In genomic region chr10:95501033-95501432, GRCm38 (mm10) we compare ENCODE assay signal across 7 mouse cellular contexts. TPM values are rescaled to one million over a fixed set of nuclear protein-coding genes. Genes with fewer than 3 reads are reported as not detected.
DNase-seq lines count a peak whose midpoint lies in the region; ATAC-seq and TF ChIP-seq lines count a peak whose summit lies in the region.

No protein-coding gene starts in this region.

- peak overlapping the region; percentile 83; the same call in 1 of the 2 replicates for H3K27ac ChIP-seq in lung, embryonic 15.5 days
- H3K27ac ChIP-seq in embryonic facial prominence, embryonic 10.5 days (replicated peaks), result peak overlapping the region; percentile 96
- peak overlapping the region; percentile 95 for H3K27ac ChIP-seq in limb, embryonic 10.5 days
- peak overlapping the region; percentile 72; the same call in 1 of the 2 replicates for H3K27ac ChIP-seq in small intestine, adult 2 months (ENCODE audit: insufficient read depth, low read depth, low read length)

- no peak for TF ChIP-seq POLR2A in small intestine, adult 2 months (IDR thresholded peaks at IDR 0.05; ENCODE audit: low read depth, low read length)

- H3K4me2 ChIP-seq in lung, embryonic 15.5 days, result peak overlapping the region; percentile 59

- H3K4me1 ChIP-seq in lung, embryonic 15.5 days, result peaks cover 9% of the 10 kb centered on the region
- peaks cover 12% of the 10 kb centered on the region for H3K4me1 ChIP-seq in embryonic facial prominence, embryonic 10.5 days
- peaks cover 11% of the 10 kb centered on the region for H3K4me1 ChIP-seq in limb, embryonic 10.5 days
- H3K4me1 ChIP-seq in small intestine, adult 2 months (ENCODE audit: control insufficient read depth, insufficient read depth, insufficient read length, low read length), result no peaks in the 10 kb centered on the region

- no peak for ATAC-seq in lung, embryonic 15.5 days (ENCODE audit: borderline replicate concordance, extremely low read depth, low FRiP score, low TSS enrichment)

- peak overlapping the region; percentile 76 for H3K9ac ChIP-seq in lung, embryonic 15.5 days

- H3K27me3 ChIP-seq in lung, embryonic 15.5 days, result no peaks in the 10 kb centered on the region
- no peaks in the 10 kb centered on the region for H3K27me3 ChIP-seq in embryonic facial prominence, embryonic 10.5 days (replicated peaks; ENCODE audit: low read depth, poor library complexity, severe bottlenecking)
- H3K27me3 ChIP-seq in limb, embryonic 10.5 days (ENCODE audit: low read depth, poor library complexity, severe bottlenecking), result no peaks in the 10 kb centered on the region
- H3K27me3 ChIP-seq in small intestine, adult 2 months (ENCODE audit: control insufficient read depth, insufficient read depth, low read length), result no peaks in the 10 kb centered on the region

- no peaks in the 10 kb centered on the region for H3K9me3 ChIP-seq in lung, embryonic 15.5 days
- no peaks in the 10 kb centered on the region for H3K9me3 ChIP-seq in embryonic facial prominence, embryonic 10.5 days
- no peaks in the 10 kb centered on the region for H3K9me3 ChIP-seq in limb, embryonic 10.5 days (replicated peaks)

- DNase-seq in lung, postnatal 10 days, result no peak
- no peak for DNase-seq in embryonic facial prominence, embryonic 10.5 days (ENCODE audit: low spot score)
- DNase-seq in limb, embryonic 10.5 days (ENCODE audit: low spot score), result no peak
- no peak for DNase-seq in right cerebral cortex, postnatal 25 days
- no peak for DNase-seq in urinary bladder, adult 18-20 months (ENCODE audit: low spot score in 2 of 2)

- H3K36me3 ChIP-seq in lung, embryonic 15.5 days, result peaks cover 13% of the 10 kb centered on the region; the same call in 1 of the 2 replicates
- peaks cover 31% of the 10 kb centered on the region for H3K36me3 ChIP-seq in embryonic facial prominence, embryonic 10.5 days (replicated peaks)
- peaks cover 33% of the 10 kb centered on the region for H3K36me3 ChIP-seq in limb, embryonic 10.5 days
- peaks cover 9% of the 10 kb centered on the region for H3K36me3 ChIP-seq in small intestine, adult 2 months (ENCODE audit: control insufficient read depth, insufficient read depth, low read length)

- no peak for TF ChIP-seq CTCF in small intestine, adult 2 months (IDR thresholded peaks at IDR 0.05; ENCODE audit: extremely low read depth, insufficient read length, insufficient replicate concordance, low read depth, low read length)

- peak overlapping the region; percentile 74 for H3K4me3 ChIP-seq in lung, embryonic 15.5 days
- peak overlapping the region; percentile 90 for H3K4me3 ChIP-seq in embryonic facial prominence, embryonic 10.5 days
- peak overlapping the region; percentile 82 for H3K4me3 ChIP-seq in limb, embryonic 10.5 days
- peak overlapping the region; percentile 76 for H3K4me3 ChIP-seq in small intestine, adult 2 months (ENCODE audit: low read depth, low read length)

- WGBS in lung, embryonic 15.5 days, result 3% methylated on average over 7 of the region's 7 CpGs
- 3% methylated on average over 7 of the region's 7 CpGs for WGBS in embryonic facial prominence, embryonic 10.5 days
- WGBS in limb, embryonic 10.5 days, result 2% methylated on average over 7 of the region's 7 CpGs
- 1% methylated on average over 7 of the region's 7 CpGs for WGBS in small intestine, adult 2 months

RNA-seq across cellular contexts. Expression of gene Mrpl42, which starts 0.7 kb away (rescaled TPM):
- polyA plus RNA-seq in lung, embryonic 15.5 days (2015; fragmentation: Nextera tagmentation; extraction: Ambion mirVana), result 304 and 322 TPM in 2 replicates
- 364 and 380 TPM in 2 replicates for polyA plus RNA-seq in embryonic facial prominence, embryonic 10.5 days (2016; fragmentation: Nextera tagmentation; extraction: Ambion mirVana)
- polyA plus RNA-seq in limb, embryonic 10.5 days (2016; fragmentation: Nextera tagmentation; extraction: Ambion mirVana), result 356 and 383 TPM in 2 replicates
- 24.3 and 38.2 TPM in 2 replicates for polyA plus RNA-seq in small intestine, adult 2 months (2012; rRNA removed)

RNA-seq across cellular contexts. Expression of gene Ube2n, which starts 13.9 kb away (rescaled TPM):
- 390 and 414 TPM in 2 replicates for polyA plus RNA-seq in lung, embryonic 15.5 days (2015; fragmentation: Nextera tagmentation; extraction: Ambion mirVana)
- polyA plus RNA-seq in embryonic facial prominence, embryonic 10.5 days (2016; fragmentation: Nextera tagmentation; extraction: Ambion mirVana), result 439 and 441 TPM in 2 replicates
- 432 and 466 TPM in 2 replicates for polyA plus RNA-seq in limb, embryonic 10.5 days (2016; fragmentation: Nextera tagmentation; extraction: Ambion mirVana)
- 6.7 and 17.5 TPM in 2 replicates for polyA plus RNA-seq in small intestine, adult 2 months (2012; rRNA removed)

Comparison
In these comparisons a context has a peak if more than half of its experiments do, and no peak if none do; other contexts are left out.
1. RNA of gene Ube2n, which starts 13.9 kb away (polyA plus RNA-seq): 439 to 441 TPM in embryonic facial prominence, embryonic 10.5 days, 432 to 466 TPM in limb, embryonic 10.5 days and 390 to 414 TPM in lung, embryonic 15.5 days; 6.7 to 17.5 TPM in small intestine, adult 2 months; every median in the first group is over 10 times any median in the second.
2. Peak in every context shown above with its lines, with median percentiles within 50 percentile points of each other: H3K27ac ChIP-seq and H3K4me3 ChIP-seq.